Mouse (Mus musculus) spleen, adult 2 months (tissue): ENCODE measurements around the gene Alg9.

Experiments
- CTCF ChIP-seq: fragments of 200-500 bp; IDR thresholded peaks from 2 replicates; pipeline ENCODE4 v1.5.1; 2011; ENCODE audit warnings: mild to moderate bottlenecking, inconsistent platforms; ENCODE audit not compliant: insufficient read depth, insufficient read length, insufficient replicate concordance; ENCODE audit errors: extremely low read depth
- POLR2A ChIP-seq: fragments of 200-500 bp; IDR thresholded peaks from 2 replicates; pipeline ENCODE4 v1.6.1; 2011; ENCODE audit warnings: low read depth, low read length, inconsistent platforms

DNA sequence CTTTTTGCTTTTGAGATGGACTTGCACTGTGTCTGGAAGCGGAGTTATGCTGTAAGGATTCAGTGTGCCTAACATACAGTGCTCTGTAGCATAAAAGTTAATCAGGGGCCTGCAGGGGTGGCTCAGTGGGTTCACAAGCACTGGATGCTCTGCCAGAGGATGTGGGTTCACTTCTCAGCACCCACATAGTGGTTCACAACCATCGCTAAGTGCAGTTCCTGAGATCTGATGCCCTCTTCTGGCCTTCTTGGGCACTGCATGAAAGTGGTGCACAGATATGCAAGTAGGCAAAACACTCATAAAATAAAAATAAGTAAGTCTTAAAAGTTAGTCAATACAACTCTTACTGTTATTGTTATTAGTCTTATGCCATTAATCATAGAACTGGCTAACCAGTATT lies 7.3 kb downstream of the Alg9 start:
- no peak for TF ChIP-seq POLR2A
- TF ChIP-seq CTCF = peak; percentile 20; the same call in 1 of the 2 replicates
